Mouse (Mus musculus): ENCODE data around the gene Cdc42ep2.

The Cdc42ep2 gene

DNA sequence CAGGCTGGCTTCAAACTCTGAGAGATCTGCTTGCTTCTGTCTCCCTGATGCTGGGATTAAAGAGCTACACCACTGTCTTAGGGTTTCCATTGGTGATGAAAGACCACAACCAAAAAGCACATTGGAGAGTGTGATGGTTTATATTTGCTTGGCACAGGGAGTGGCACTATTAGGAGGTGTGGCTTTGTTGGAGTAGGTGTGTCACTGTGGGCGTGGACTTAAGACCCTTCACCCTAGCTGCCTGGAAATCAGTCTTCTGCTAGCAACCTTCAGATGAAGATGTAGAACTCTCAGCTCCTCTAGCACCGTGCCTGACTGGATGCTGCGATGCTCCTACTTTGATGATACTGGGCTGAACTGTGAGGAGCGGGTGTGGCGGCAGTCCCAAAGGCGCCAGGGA lies 13.9 kb upstream of the Cdc42ep2 start:
- Histone ChIP-seq H3K9me3 (ENCODE audit: low read length) (no peaks in the 10 kb centered on the region), H3K4me3 (replicated peaks; ENCODE audit: low read length) (no peak overlapping the region), H3K36me3 (ENCODE audit: insufficient read depth, low read length) (peaks cover 51% of the 10 kb centered on the region), H3K4me1 (replicated peaks; ENCODE audit: low read depth, low read length) (peaks cover 47% of the 10 kb centered on the region), H3K27me3 (ENCODE audit: insufficient read depth, low read length) (peaks cover 11% of the 10 kb centered on the region; the same call in 1 of the 2 replicates)
- TF ChIP-seq POU5F1 (IDR thresholded peaks at IDR 0.05; ENCODE audit: borderline replicate concordance, low read length) (no peak), NANOG (IDR thresholded peaks at IDR 0.05; ENCODE audit: borderline replicate concordance, low read length) (no peak), CTCF (conservative IDR thresholded peaks at IDR 0.05; ENCODE audit: low read length) (no peak)

DNA sequence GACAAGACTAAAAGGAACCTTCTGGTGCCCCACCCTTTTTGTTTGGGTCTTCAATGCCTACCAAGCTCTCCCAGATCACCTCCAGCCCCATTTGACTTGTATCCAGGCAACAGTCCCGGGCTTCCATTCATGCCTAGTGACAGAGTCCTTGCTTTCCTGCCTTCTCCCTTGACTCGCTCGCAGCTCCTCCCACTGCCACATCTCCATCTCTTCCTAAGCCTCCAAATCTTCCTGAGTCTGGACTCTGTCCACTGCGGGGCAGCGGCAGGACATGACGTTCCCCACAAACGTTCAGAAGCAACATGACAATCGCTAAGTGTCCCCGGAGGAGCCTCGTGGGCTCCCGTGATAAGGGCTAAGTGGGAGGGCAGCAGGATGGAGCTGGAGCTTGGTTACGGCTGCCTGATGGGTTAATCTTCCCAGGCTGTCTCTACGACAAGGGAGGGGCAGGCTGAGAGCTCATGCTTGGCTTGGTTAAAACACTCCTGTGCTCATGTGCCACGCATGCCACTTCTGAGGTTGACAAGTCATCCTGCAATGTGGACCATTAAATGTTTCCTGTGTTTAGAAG lies 13.3 kb upstream of the Cdc42ep2 start:
- Histone ChIP-seq H3K27me3 (ENCODE audit: insufficient read depth, low read length) (peaks cover 11% of the 10 kb centered on the region; the same call in 1 of the 2 replicates), H3K4me3 (replicated peaks; ENCODE audit: low read length) (0 out of 2 replicates have a peak overlapping the region, but pooled peaks have one; percentile 20), H3K36me3 (ENCODE audit: insufficient read depth, low read length) (peaks cover 45% of the 10 kb centered on the region), H3K9me3 (ENCODE audit: low read length) (no peaks in the 10 kb centered on the region), H3K4me1 (replicated peaks; ENCODE audit: low read depth, low read length) (peaks cover 45% of the 10 kb centered on the region)
- TF ChIP-seq CTCF (conservative IDR thresholded peaks at IDR 0.05; ENCODE audit: low read length) (no peak), POU5F1 (IDR thresholded peaks at IDR 0.05; ENCODE audit: borderline replicate concordance, low read length) (no peak)

DNA sequence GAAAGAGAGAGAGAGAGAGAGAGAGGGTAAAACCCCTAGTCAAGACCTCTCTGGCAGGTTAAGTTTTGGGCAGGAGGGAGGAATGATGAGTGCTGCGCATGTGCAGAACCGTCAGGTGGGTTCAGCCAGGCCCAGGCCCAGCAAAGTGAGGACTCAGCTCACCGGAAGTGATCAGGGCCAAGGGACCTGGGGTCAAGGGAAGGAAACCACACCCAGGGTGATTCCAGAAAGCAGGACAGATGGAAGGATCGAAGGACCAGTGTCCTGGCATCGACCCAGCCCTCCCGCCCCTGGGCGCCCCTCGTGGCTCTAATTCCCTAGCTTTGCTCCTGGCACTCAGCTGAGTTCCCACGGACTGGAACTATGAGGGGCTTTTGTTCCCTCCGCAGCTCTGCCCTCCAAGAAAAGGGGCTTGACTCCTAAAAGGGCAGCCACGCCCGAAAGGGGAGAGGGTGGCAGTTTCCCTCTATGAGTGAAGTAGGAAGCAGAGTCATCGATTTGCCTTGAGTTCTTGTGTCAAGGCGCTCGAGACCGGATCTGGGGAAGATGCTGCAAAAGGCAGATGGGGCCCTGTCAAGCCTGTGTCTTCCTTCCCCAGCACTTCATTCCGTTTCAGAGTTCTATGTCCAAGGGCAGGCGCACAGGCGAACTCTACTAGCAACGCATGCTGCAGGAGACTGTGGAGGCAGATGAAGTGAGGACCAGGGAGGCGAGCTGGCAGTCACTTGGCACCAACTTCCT lies 12.6 kb upstream of the Cdc42ep2 start:
- Histone ChIP-seq H3K4me3 (replicated peaks; ENCODE audit: low read length) (0 out of 2 replicates have a peak overlapping the region, but pooled peaks have one; percentile 20), H3K27me3 (ENCODE audit: insufficient read depth, low read length) (peaks cover 14% of the 10 kb centered on the region; the same call in 1 of the 2 replicates), H3K36me3 (ENCODE audit: insufficient read depth, low read length) (peaks cover 38% of the 10 kb centered on the region), H3K4me1 (replicated peaks; ENCODE audit: low read depth, low read length) (peaks cover 45% of the 10 kb centered on the region), H3K9me3 (ENCODE audit: low read length) (no peaks in the 10 kb centered on the region)
- TF ChIP-seq POU5F1 (IDR thresholded peaks at IDR 0.05; ENCODE audit: borderline replicate concordance, low read length): no peak
- no peak for TF ChIP-seq CTCF (conservative IDR thresholded peaks at IDR 0.05; ENCODE audit: low read length)
- TF ChIP-seq NANOG (IDR thresholded peaks at IDR 0.05; ENCODE audit: borderline replicate concordance, low read length): no peak

DNA sequence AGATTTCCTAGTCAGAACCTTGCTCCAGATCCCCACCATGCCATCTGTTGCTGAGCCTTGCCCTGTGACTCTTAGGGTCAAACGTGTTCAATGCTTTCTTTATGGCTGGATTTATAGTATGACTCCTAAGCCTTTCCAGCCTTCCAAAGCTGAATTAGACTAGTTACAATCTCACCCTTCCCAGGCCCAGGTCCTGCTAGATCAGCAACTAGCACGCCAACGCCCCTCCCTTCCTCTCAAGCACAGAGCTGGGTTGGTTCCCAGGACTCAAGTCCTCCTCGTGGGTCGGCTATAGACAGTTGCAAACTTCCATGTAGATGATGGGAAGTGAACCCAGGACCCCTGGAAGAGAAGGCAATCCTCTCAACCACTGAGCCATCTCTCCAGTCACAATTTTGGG lies 11.1 kb upstream of the Cdc42ep2 start:
- peaks cover 22% of the 10 kb centered on the region for H3K36me3 ChIP-seq (ENCODE audit: insufficient read depth, low read length)
- peaks cover 14% of the 10 kb centered on the region; the same call in 1 of the 2 replicates for H3K27me3 ChIP-seq (ENCODE audit: insufficient read depth, low read length)
- no peak overlapping the region for H3K4me3 ChIP-seq (replicated peaks; ENCODE audit: low read length)
- TF ChIP-seq CTCF (conservative IDR thresholded peaks at IDR 0.05; ENCODE audit: low read length) (no peak), NANOG (IDR thresholded peaks at IDR 0.05; ENCODE audit: borderline replicate concordance, low read length) (no peak), POU5F1 (IDR thresholded peaks at IDR 0.05; ENCODE audit: borderline replicate concordance, low read length) (no peak)
- H3K9me3 ChIP-seq (ENCODE audit: low read length): no peaks in the 10 kb centered on the region
- peaks cover 44% of the 10 kb centered on the region for H3K4me1 ChIP-seq (replicated peaks; ENCODE audit: low read depth, low read length)

DNA sequence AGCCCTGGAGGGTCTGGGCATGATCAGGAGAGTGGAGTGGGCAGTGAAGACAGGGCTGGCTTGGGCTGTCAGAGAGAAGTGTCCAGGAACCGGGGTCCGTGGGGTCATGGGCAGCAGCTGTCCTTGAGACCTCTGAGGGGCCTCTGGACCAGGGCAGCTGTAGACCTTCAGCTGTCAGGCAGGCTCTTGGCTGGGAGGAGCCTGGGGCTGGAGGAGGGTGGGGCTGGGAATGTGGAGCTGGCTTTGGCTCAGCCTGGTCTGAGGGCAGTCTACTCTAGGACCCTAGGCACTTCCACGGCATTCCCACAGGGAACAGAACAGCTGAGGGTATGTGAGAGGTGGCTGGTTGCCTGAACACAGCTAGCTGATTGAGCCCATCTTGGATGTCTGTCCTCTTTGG lies 10.7 kb upstream of the Cdc42ep2 start:
- no peaks in the 10 kb centered on the region for H3K9me3 ChIP-seq (ENCODE audit: low read length)
- TF ChIP-seq CTCF (conservative IDR thresholded peaks at IDR 0.05; ENCODE audit: low read length) (no peak), NANOG (IDR thresholded peaks at IDR 0.05; ENCODE audit: borderline replicate concordance, low read length) (no peak), POU5F1 (IDR thresholded peaks at IDR 0.05; ENCODE audit: borderline replicate concordance, low read length) (no peak)
- peaks cover 14% of the 10 kb centered on the region; the same call in 1 of the 2 replicates for H3K27me3 ChIP-seq (ENCODE audit: insufficient read depth, low read length)
- peaks cover 18% of the 10 kb centered on the region for H3K36me3 ChIP-seq (ENCODE audit: insufficient read depth, low read length)
- peaks cover 40% of the 10 kb centered on the region for H3K4me1 ChIP-seq (replicated peaks; ENCODE audit: low read depth, low read length)
- H3K4me3 ChIP-seq (replicated peaks; ENCODE audit: low read length): no peak overlapping the region

DNA sequence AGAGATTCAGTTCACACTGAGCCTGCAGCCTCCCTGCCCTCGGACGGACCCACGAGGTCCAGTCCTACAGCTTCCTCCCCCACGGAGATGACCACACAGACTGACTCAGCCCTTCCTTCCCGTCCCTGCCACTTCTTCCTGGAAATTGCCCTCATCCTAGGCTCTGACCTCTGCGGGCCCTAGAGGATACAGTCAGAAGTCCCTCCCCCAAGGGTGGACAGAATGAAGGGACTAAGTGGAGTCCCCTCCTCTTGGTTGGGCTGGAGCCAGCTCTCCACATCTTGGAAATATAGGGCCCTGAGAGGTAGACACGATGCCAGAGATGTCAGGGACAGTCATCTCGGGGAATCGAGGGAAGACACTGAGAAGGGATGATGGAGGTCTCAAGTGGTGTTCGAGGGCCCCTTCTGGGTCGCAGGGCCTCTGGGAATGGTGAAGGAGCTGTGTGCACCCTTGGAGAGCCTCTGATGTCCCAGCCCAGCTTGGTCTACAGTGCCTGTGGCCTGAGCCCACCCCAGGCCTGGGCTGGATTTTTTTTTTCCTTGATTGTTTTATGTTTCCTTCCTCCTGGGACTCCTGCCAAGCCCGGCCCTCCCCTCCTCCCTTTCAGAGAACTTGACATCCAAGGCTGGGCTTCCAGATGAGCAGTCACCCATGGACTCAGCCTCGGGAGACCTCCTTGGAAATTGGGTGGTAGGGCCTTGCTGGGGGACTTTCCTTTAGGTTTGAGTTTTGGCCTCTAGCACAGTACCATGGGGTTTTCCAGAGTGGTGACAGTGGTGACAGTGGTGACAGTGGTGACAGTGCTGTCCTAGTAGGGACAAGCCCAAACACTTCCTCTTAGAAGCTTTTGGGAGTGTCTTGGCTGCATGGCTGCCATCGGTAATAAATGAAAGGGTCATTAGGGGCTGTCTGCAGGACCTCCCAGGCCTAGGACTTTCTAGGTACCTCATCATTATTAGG lies 5.3 kb upstream of the Cdc42ep2 start:
- Histone ChIP-seq H3K9me3 (ENCODE audit: low read length) (no peaks in the 10 kb centered on the region), H3K36me3 (ENCODE audit: insufficient read depth, low read length) (no peaks in the 10 kb centered on the region), H3K27me3 (ENCODE audit: insufficient read depth, low read length) (peaks cover 30% of the 10 kb centered on the region), H3K4me1 (replicated peaks; ENCODE audit: low read depth, low read length) (peaks cover 23% of the 10 kb centered on the region), H3K4me3 (replicated peaks; ENCODE audit: low read length) (no peak overlapping the region)
- no peak for TF ChIP-seq CTCF (conservative IDR thresholded peaks at IDR 0.05; ENCODE audit: low read length)
- TF ChIP-seq NANOG (IDR thresholded peaks at IDR 0.05; ENCODE audit: borderline replicate concordance, low read length): no peak
- TF ChIP-seq POU5F1 (IDR thresholded peaks at IDR 0.05; ENCODE audit: borderline replicate concordance, low read length): no peak

DNA sequence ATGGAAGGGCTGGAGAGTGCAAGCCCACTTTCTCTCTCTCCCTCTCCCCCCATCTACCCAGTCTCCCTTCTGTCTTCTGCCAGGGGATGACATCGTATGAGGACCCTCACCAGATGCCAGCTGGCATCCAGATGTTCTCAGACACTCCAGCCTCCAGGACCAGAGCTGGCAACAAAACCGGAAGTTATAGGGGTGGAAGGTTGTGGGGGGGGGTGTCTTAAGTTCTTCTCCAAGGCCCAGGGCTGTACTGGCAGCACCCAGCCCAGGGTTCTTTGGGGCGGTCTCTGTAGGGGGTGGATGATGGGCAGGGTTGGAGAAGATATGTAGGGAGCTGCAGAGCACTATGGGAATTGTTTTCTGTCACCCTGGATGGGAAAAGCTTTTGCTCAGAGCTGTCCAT lies 3.9 kb upstream of the Cdc42ep2 start:
- TF ChIP-seq CTCF (conservative IDR thresholded peaks at IDR 0.05; ENCODE audit: low read length) (no peak), POU5F1 (IDR thresholded peaks at IDR 0.05; ENCODE audit: borderline replicate concordance, low read length) (no peak), NANOG (IDR thresholded peaks at IDR 0.05; ENCODE audit: borderline replicate concordance, low read length) (no peak)
- H3K27me3 ChIP-seq (ENCODE audit: insufficient read depth, low read length): peaks cover 30% of the 10 kb centered on the region
- peaks cover 35% of the 10 kb centered on the region for H3K4me1 ChIP-seq (replicated peaks; ENCODE audit: low read depth, low read length)
- H3K9me3 ChIP-seq (ENCODE audit: low read length): no peaks in the 10 kb centered on the region
- no peaks in the 10 kb centered on the region for H3K36me3 ChIP-seq (ENCODE audit: insufficient read depth, low read length)
- no peak overlapping the region for H3K4me3 ChIP-seq (replicated peaks; ENCODE audit: low read length)

DNA sequence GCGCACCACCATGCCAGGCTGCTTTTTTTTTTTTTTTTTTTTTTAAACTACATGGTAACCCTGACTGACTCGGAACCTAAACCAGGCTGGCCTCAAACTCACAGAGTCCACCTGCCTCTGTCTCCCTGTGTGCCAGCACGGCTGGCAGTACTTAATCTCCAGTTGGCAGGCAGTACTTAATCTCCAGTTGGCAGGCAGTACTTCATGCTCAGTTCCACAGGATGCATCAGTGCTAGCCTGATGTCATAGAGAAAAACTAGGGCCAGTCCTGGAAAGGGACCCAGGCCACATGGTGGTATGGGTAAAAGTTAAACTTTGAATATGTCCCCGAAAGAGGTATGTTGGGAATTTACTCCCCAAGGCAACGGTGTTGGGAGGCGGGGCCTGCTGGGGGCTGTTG lies 3.5 kb upstream of the Cdc42ep2 start:
- H3K4me3 ChIP-seq (replicated peaks; ENCODE audit: low read length): no peak overlapping the region
- TF ChIP-seq NANOG (IDR thresholded peaks at IDR 0.05; ENCODE audit: borderline replicate concordance, low read length) (no peak), POU5F1 (IDR thresholded peaks at IDR 0.05; ENCODE audit: borderline replicate concordance, low read length) (no peak), CTCF (conservative IDR thresholded peaks at IDR 0.05; ENCODE audit: low read length) (no peak)
- H3K36me3 ChIP-seq (ENCODE audit: insufficient read depth, low read length): no peaks in the 10 kb centered on the region
- no peaks in the 10 kb centered on the region for H3K9me3 ChIP-seq (ENCODE audit: low read length)
- peaks cover 30% of the 10 kb centered on the region for H3K27me3 ChIP-seq (ENCODE audit: insufficient read depth, low read length)
- peaks cover 39% of the 10 kb centered on the region for H3K4me1 ChIP-seq (replicated peaks; ENCODE audit: low read depth, low read length)
